24 mouse cellular contexts compared by ENCODE assay signal in the genomic region with DNA sequence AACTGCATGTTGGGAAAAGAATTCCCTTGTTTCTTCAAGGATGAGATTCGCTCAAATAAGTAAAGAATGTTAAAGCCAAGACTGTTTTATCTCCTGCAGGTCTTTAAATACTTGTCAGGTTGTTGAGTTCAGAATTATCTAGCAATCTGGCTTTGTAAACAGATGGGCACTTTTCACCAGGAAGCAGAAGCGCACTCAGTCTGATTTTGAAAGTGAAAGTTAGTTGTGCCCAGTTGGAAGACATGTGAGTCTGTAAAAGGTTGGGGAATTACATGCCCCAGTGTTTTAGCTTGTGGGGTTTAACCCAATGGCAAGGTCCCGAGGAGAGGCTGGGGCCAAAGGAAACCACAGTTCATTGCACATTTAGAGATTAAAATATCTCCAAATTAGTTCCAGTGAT.
DNase-seq lines count a peak whose midpoint lies in the region; ATAC-seq and TF ChIP-seq lines count a peak whose summit lies in the region.
"Had no signal": no experiment of that assay in that cellular context is flagged by ENCODE, and none has a peak within 500 bp of the region (broad histone marks: within the 10 kb centered on the region; RNA-seq: fewer than 3 reads in every experiment).

No protein-coding gene starts in this region.

- 0 out of 2 replicates have a peak, but pooled peaks have one; percentile 36 for ATAC-seq in common myeloid progenitor, adult 5-6 weeks (replicated peaks; ENCODE audit: low read depth, poor library complexity, severe bottlenecking)
- ATAC-seq in megakaryocyte, adult 5-6 weeks (ENCODE audit: poor library complexity, severe bottlenecking) = 0 out of 2 replicates have a peak, but pooled peaks have one; percentile 43
- ATAC-seq: forebrain, embryonic 16.5 days; intestine, embryonic 15.5 days had no signal

- no peak overlapping the region for H3K4me3 ChIP-seq in left cerebral cortex, adult 2 months
- H3K4me3 ChIP-seq: embryonic facial prominence, embryonic 10.5 days; forebrain, embryonic 10.5 days; heart, adult 2 months; hindbrain, embryonic 15.5 days; intestine, embryonic 15.5 days; liver, embryonic 13.5 days had no signal

- TF ChIP-seq CTCF in left cerebral cortex, adult 2 months (IDR thresholded peaks at IDR 0.05) = no peak

- DNase-seq in left cerebral cortex, adult 2 months (ENCODE audit: extremely low spot score in 1 of 2, low spot score in 2 of 2) = no peak
- DNase-seq in left cerebral cortex, adult 8-10 months (ENCODE audit: low spot score in 2 of 2) = no peak
- peak; percentile 31 for DNase-seq in lung, postnatal 25 days (ENCODE audit: low spot score)
- no peak for DNase-seq in lung, postnatal 10 days
- no peak for DNase-seq in embryo, embryonic 9.5 days (ENCODE audit: extremely low spot score)
- no peak for DNase-seq in ovary, postnatal 36 days (ENCODE audit: low spot score)
- DNase-seq: adrenal gland, postnatal 14 days; cerebellum, adult 9-10 months; gastrocnemius, postnatal 14 days; heart, adult 2 months; heart, postnatal 4 days; kidney, adult 9 months; kidney, postnatal 14 days; liver, embryonic 13.5 days; right cerebral cortex, postnatal 14 days; spleen, adult 18-20 months; thymus, postnatal 14 days had no signal

- peak overlapping the region; percentile 24; the same call in 1 of the 2 replicates for H3K27ac ChIP-seq in left cerebral cortex, adult 2 months
- H3K27ac ChIP-seq: embryonic facial prominence, embryonic 10.5 days; heart, adult 2 months; hindbrain, embryonic 15.5 days; intestine, embryonic 15.5 days; liver, embryonic 13.5 days had no signal

- intact Hi-C loops in left cerebral cortex, adult 2 months (cut with DNase I) = no loop called here
